ENCODE assay signal across 19 mouse cellular contexts in the genomic region with DNA sequence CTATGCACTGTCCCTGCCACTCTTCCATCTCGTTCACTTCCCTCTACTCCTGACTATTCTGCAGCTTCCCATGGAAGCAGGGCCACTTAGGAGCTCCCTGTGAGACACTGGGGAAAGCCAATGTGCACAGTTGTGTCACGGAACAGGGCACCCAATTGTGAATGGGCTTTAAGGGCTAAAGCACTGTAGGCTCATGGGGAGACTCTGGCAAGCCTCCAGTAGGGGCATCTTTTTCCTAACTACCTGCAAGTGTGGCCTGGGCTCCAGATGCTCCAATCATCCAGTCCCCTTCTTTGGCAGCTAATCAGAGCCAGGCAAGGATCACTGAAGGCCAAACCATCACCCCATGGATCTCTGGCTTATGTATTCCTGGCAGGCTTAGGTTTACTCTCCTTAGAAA.
A peak's percentile ranks its signal among the peaks of the same experiment; 100 is the strongest.
DNase-seq lines count a peak whose midpoint lies in the region; ATAC-seq and TF ChIP-seq lines count a peak whose summit lies in the region.
"Had no signal": no experiment of that assay in that cellular context is flagged by ENCODE, and none has a peak within 500 bp of the region (broad histone marks: within the 10 kb centered on the region; RNA-seq: fewer than 3 reads in every experiment).

No protein-coding gene starts in this region.

- H3K4me1 ChIP-seq in embryonic facial prominence, embryonic 10.5 days, result peaks cover 7% of the 10 kb centered on the region

- no peak for TF ChIP-seq CTCF in brain, embryonic 14.5 days (IDR thresholded peaks at IDR 0.05; ENCODE audit: borderline replicate concordance, extremely low read depth, insufficient read depth, insufficient read length)

- H3K9me3 ChIP-seq in embryonic facial prominence, embryonic 10.5 days, result no peaks in the 10 kb centered on the region
- H3K9me3 ChIP-seq: embryonic facial prominence, embryonic 13.5 days; forebrain, embryonic 13.5 days; hindbrain, embryonic 15.5 days had no signal

- 68% methylated on average over 2 of the region's 2 CpGs for WGBS in embryonic facial prominence, embryonic 10.5 days

- no peak for ATAC-seq in megakaryocyte, adult 5-6 weeks (ENCODE audit: poor library complexity, severe bottlenecking)
- ATAC-seq: forebrain, embryonic 13.5 days; intestine, embryonic 16.5 days had no signal

- peaks cover 26% of the 10 kb centered on the region; the same call in 1 of the 2 replicates for H3K36me3 ChIP-seq in embryonic facial prominence, embryonic 10.5 days (replicated peaks)

- TF ChIP-seq POLR2A in brain, embryonic 14.5 days (IDR thresholded peaks at IDR 0.05; ENCODE audit: borderline replicate concordance, extremely low read depth, insufficient read depth, insufficient read length, poor library complexity, severe bottlenecking), result no peak

- no peaks in the 10 kb centered on the region for H3K27me3 ChIP-seq in embryonic facial prominence, embryonic 10.5 days (replicated peaks; ENCODE audit: low read depth, poor library complexity, severe bottlenecking)
- H3K27me3 ChIP-seq: embryonic facial prominence, embryonic 13.5 days; forebrain, embryonic 13.5 days; heart, embryonic 13.5 days; hindbrain, embryonic 15.5 days had no signal

- no peak overlapping the region for H3K4me3 ChIP-seq in embryonic facial prominence, embryonic 10.5 days
- H3K4me3 ChIP-seq: embryonic facial prominence, embryonic 13.5 days; forebrain, embryonic 13.5 days; gastrocnemius, adult 2 months; heart, embryonic 13.5 days; hindbrain, embryonic 15.5 days had no signal

- DNase-seq in cerebellum, adult 11-12 months, result peak; percentile 48
- no peak for DNase-seq in cerebellum, postnatal 4 days (ENCODE audit: low spot score in 2 of 2)
- DNase-seq in brain, embryonic 14.5 days (ENCODE audit: low read depth), result peak; percentile 20
- DNase-seq in cerebellum, adult 9-11 months, result peak; percentile 48
- peak; percentile 15 for DNase-seq in embryonic facial prominence, embryonic 10.5 days (ENCODE audit: low spot score)
- no peak for DNase-seq in embryo, embryonic 9.5 days (ENCODE audit: extremely low spot score)
- no peak for DNase-seq in layer of hippocampus, postnatal 36 days
- DNase-seq: adrenal gland, postnatal 10 days; gastrocnemius, adult 2 months; gastrocnemius, postnatal 36 days; heart, adult 11 months; heart, postnatal 36 days; kidney, adult 2 months had no signal

- no peak overlapping the region for H3K27ac ChIP-seq in embryonic facial prominence, embryonic 10.5 days (replicated peaks)
- H3K27ac ChIP-seq: embryonic facial prominence, embryonic 13.5 days; forebrain, embryonic 13.5 days; gastrocnemius, adult 2 months; heart, embryonic 13.5 days; hindbrain, embryonic 15.5 days had no signal

Comparison
In these comparisons a context has a peak if more than half of its experiments do, and no peak if none do; other contexts are left out.
1. DNase-seq: peak in cerebellum, adult 11-12 months (single experiment), brain, embryonic 14.5 days (single experiment), cerebellum, adult 9-11 months (single experiment) and embryonic facial prominence, embryonic 10.5 days (single experiment); none in cerebellum, postnatal 4 days (0 of 2), embryo, embryonic 9.5 days (single experiment) and layer of hippocampus, postnatal 36 days (0 of 2).